Mouse (Mus musculus) limb, embryonic 14.5 days (tissue): ENCODE measurements around the gene Emp2. TPM values are rescaled to one million over a fixed set of nuclear protein-coding genes. Genes with fewer than 3 reads are reported as not detected.

ENCODE experiments used
- ATAC-seq: fragments of 200-750 bp; cut with Nextera tagmentation; 2 replicates; pipeline ENCODE4 v1.8.0; 2017; ENCODE audit warnings: low read depth, moderate number of reproducible peaks, moderate TSS enrichment; ENCODE audit not compliant: low FRiP score
- DNase-seq: peaks from one replicate; pipeline ENCODE4 v3.0.0-alpha.2; 2015; ENCODE audit warnings: low spot score
- H3K27ac ChIP-seq: fragments of 300-500 bp; sonication (generic); replicated peaks from 2 replicates; pipeline ENCODE4 v1.5.1; 2014; ENCODE audit warnings: low read depth, mild to moderate bottlenecking, low read length, moderate library complexity, mixed read lengths
- H3K27me3 ChIP-seq: fragments of 300-500 bp; sonication (generic); 2 replicates; pipeline ENCODE4 v1.6.1; 2014; ENCODE audit warnings: low read length, mixed read lengths; ENCODE audit not compliant: control insufficient read depth, insufficient read depth
- H3K36me3 ChIP-seq: fragments of 300-500 bp; sonication (generic); 2 replicates; pipeline ENCODE4 v1.6.1; 2014; ENCODE audit warnings: mild to moderate bottlenecking, low read length, moderate library complexity, mixed read lengths; ENCODE audit not compliant: control insufficient read depth, insufficient read depth
- H3K4me1 ChIP-seq: fragments of 300-500 bp; sonication (generic); 2 replicates; pipeline ENCODE4 v1.6.1; 2014; ENCODE audit warnings: antibody characterized with exemption, low read length, mixed read lengths; ENCODE audit not compliant: control insufficient read depth, insufficient read depth
- H3K4me2 ChIP-seq: fragments of 300-500 bp; sonication (generic); replicated peaks from 2 replicates; pipeline ENCODE4 v1.6.1; 2014; ENCODE audit warnings: low read depth, mild to moderate bottlenecking, low read length, moderate library complexity; ENCODE audit not compliant: severe bottlenecking
- H3K4me3 ChIP-seq: fragments of 300-500 bp; sonication (generic); replicated peaks from 2 replicates; pipeline ENCODE4 v1.5.1; 2014; ENCODE audit warnings: low read length
- H3K9ac ChIP-seq: fragments of 300-500 bp; sonication (generic); 2 replicates; pipeline ENCODE4 v1.6.1; 2014; ENCODE audit warnings: mild to moderate bottlenecking, low read depth, low read length, moderate library complexity; ENCODE audit not compliant: severe bottlenecking
- H3K9me3 ChIP-seq: fragments of 300-500 bp; sonication (generic); 2 replicates; pipeline ENCODE4 v1.6.1; 2016; ENCODE audit warnings: low read length; ENCODE audit not compliant: control insufficient read depth
- POLR2A ChIP-seq: fragments of 200-500 bp; IDR thresholded peaks from 2 replicates; pipeline ENCODE4 v1.8.0; 2012; ENCODE audit warnings: inconsistent platforms, mild to moderate bottlenecking, moderate library complexity, borderline replicate concordance; ENCODE audit not compliant: insufficient read depth, insufficient read length; ENCODE audit errors: extremely low read depth
- WGBS: fragments of 180-500 bp; shearing (Covaris S2); extraction: QIAGEN DNeasy Blood & Tissue Kit; methylation state at CpG from one replicate; pipeline ENCODE4 v1.1.7; 2014; 5-methylcytosine and 5-hydroxymethylcytosine counted together
- polyA plus RNA-seq, 2 experiments: library from polyadenylated mRNA; depleted of rRNA in 1 of 2; stranded (reverse) in 1 of 2; unstranded in 1 of 2; fragments of >200 nt; fragmentation: Nextera tagmentation in 1 of 2; extraction: Ambion mirVana in 1 of 2; gene quantifications; 2 replicates each; pipeline versions ENCODE4 v1.2.1 to v1.2.3; 2012 to 2014

Emp2 gene
- polyA plus RNA-seq, 2 experiments = 35.2 to 41.7 TPM

DNA sequence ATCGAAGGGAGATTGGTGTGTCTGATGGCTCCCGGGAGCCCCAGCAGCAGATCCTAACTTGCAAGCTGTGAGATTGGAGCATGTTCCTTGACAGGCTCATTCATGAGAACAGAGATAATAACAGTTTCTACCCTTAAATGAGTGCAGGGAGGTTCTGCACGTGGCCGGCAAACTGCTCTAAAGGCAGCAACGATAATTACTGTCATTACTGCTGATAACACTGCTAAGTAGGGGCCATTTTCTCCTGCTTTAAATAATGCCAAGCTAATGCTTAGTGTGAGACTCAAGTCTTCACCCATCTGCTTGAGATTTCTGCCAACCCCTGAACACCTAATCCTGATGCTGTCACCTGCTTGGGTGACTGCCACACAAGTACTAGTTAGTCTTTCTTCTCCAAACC is 6.4 kb downstream of the Emp2 start:
- TF ChIP-seq POLR2A = no peak
- Histone ChIP-seq H3K4me2 (no peak overlapping the region), H3K4me3 (no peak overlapping the region), H3K27ac (no peak overlapping the region), H3K9me3 (no peaks in the 10 kb centered on the region), H3K27me3 (no peaks in the 10 kb centered on the region), H3K36me3 (no peaks in the 10 kb centered on the region), H3K9ac (no peak overlapping the region), H3K4me1 (peaks cover 10% of the 10 kb centered on the region; the same call in 1 of the 2 replicates)
- ATAC-seq (no peak), DNase-seq (no peak)
- 65% methylated on average over 5 of the region's 5 CpGs for WGBS

DNA sequence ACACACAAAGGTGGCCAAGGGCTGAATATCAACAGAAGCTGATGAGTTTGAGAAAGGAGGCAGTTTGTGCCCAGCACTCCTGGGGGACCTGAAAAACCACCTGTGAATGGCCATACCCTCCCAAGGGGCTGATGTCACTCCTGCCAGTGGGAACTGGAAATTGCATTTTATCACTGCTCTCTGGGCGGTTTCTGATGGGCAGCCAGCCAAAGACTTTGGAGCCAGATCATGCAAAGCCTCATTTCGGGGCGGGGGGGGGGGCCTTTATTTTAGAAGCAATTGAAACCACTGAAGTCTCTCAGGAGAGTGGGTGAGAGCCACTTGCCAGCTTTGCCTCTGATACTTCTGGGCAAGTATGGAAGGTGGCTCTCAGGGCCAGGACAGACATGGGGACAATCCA is 7.7 kb downstream of the Emp2 start:
- WGBS = 40% methylated on average over 3 of the region's 3 CpGs
- H3K9ac ChIP-seq = no peak overlapping the region
- H3K4me3 ChIP-seq = no peak overlapping the region
- DNase-seq (no peak), ATAC-seq (no peak)
- H3K36me3 ChIP-seq = no peaks in the 10 kb centered on the region
- no peaks in the 10 kb centered on the region for H3K9me3 ChIP-seq
- no peak overlapping the region for H3K4me2 ChIP-seq
- no peak for TF ChIP-seq POLR2A
- H3K27ac ChIP-seq = no peak overlapping the region
- no peaks in the 10 kb centered on the region; the same call in 1 of the 2 replicates for H3K4me1 ChIP-seq
- H3K27me3 ChIP-seq = no peaks in the 10 kb centered on the region

DNA sequence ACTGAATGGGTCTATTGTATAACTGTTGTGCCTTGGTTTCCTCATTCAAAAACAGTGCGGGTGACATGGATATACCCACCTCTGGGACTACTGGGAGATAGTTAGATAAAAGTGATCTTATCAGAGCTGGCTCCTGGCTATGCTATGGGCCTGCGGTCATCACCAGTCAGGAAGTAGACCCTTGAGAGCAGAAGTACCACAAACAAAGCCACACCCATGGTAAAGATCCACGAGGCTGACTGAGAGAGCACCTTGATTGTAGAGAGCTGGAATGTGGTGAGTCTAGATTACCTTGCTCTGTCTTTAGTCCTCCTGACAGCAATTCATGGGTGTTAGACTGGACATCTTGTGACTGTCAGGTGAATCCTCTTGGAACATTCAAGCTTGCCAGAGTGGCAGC is 12.4 kb downstream of the Emp2 start:
- no peaks in the 10 kb centered on the region for H3K27me3 ChIP-seq
- no peak overlapping the region for H3K27ac ChIP-seq
- DNase-seq = no peak
- 84% methylated on average over 3 of the region's 3 CpGs for WGBS
- H3K4me3 ChIP-seq = no peak overlapping the region
- TF ChIP-seq POLR2A = no peak
- H3K9me3 ChIP-seq = no peaks in the 10 kb centered on the region
- ATAC-seq = no peak
- H3K4me1 ChIP-seq = no peaks in the 10 kb centered on the region
- H3K4me2 ChIP-seq = no peak overlapping the region
- H3K36me3 ChIP-seq = no peaks in the 10 kb centered on the region
- H3K9ac ChIP-seq = no peak overlapping the region

DNA sequence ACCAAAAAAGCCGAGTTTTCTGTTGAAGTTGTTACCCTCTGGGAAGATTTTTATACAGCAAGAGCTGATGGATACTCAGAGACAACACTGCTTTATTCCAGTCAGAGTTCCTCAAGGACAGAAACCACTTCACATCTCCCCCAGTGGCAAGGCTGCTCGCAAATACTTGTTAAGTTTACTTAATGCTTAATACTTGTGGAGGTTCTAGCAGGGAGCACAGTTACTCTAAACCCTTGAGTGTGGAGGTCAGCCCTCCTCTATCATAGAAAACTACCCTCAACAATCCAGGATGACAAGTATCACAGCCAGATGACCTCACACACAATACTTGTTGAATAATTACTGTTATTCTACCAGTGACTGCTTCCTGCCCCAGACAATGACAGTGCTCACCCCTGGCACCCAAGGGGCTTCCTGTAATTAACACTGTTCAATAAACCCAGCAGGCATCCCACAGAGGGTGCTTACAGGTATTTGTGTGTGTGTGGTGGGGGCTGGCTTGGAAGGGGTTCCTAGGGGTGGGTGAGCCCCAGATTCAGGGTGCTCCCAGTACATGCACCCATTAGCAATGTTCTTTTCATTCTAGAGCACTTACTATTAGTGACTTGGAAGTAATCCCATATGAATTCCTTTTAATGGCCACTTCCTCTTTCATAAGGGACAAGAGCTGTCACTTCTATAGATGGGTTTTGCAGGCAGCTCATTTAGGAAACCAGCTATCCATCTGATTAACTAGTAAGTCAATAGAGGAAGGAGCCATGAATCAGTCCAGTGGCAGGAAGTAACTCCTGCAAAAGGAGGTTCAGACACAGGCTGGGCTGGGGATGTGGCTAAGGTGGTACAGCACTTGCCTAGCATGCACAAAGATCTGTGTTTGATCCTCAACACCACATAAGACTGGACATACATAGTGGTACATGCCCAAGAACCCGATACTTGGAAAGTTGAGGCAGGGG is 13.3 kb downstream of the Emp2 start:
- no peak overlapping the region for H3K4me3 ChIP-seq
- H3K9me3 ChIP-seq = no peaks in the 10 kb centered on the region
- H3K4me2 ChIP-seq = no peak overlapping the region
- H3K36me3 ChIP-seq = no peaks in the 10 kb centered on the region
- no peak for ATAC-seq
- no peaks in the 10 kb centered on the region for H3K4me1 ChIP-seq
- H3K27ac ChIP-seq = no peak overlapping the region
- no peak for DNase-seq
- no peak for TF ChIP-seq POLR2A
- H3K9ac ChIP-seq = no peak overlapping the region
- no peaks in the 10 kb centered on the region for H3K27me3 ChIP-seq
- 55% methylated on average over 3 of the region's 3 CpGs for WGBS

DNA sequence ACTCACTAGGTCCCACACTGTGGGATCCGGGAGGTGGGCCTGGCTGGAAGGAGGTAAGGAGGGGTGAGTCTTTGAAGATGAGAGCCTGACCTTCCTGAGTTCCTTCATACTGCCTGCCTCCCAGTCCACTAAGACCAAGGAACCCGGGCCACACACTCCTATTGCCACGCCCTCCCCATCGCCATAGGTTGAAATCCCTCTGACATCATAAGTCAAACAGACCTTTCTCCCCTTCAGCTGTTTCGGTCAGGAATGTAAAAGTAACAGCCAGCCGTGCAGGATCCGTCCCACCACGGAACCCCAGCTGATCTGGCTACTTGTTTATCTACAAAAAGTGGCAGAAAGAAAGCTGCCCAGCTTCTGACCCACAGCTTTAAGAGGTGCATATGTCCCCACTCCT is 14.1 kb downstream of the Emp2 start:
- DNase-seq (peak; percentile 15), ATAC-seq (peak; percentile 67; the same call in 1 of the 2 replicates)
- WGBS = 23% methylated on average over 8 of the region's 8 CpGs
- Histone ChIP-seq H3K4me3 (no peak overlapping the region), H3K36me3 (no peaks in the 10 kb centered on the region), H3K9ac (no peak overlapping the region), H3K27me3 (no peaks in the 10 kb centered on the region), H3K4me2 (no peak overlapping the region), H3K4me1 (no peaks in the 10 kb centered on the region), H3K27ac (no peak overlapping the region), H3K9me3 (no peaks in the 10 kb centered on the region)
- no peak for TF ChIP-seq POLR2A
